Mouse (Mus musculus) left cerebral cortex, postnatal 4 days (tissue): ENCODE data around the gene Myh2. TPM values are rescaled to one million over a fixed set of nuclear protein-coding genes. Genes with fewer than 3 reads are reported as not detected.

Experiments
- DNase-seq: peaks from one replicate; pipeline ENCODE4 v3.0.0-alpha.2; 2022
- intact Hi-C: fragments of 180-260 bp; cut with DNase I; formaldehyde crosslinking; loops from one replicate; pipeline ENCODE4 v1.15.1; 2025
- total RNA-seq, 2 experiments: library from RNA; stranded (reverse); gene quantifications; 2 replicates each; pipeline ENCODE4 v1.2.3; 2021

Gene Myh2
- total RNA-seq = under 1 TPM; 0.48 to 0.56 TPM

- intact Hi-C loops = no loop called here
Observed at GRCm38 (mm10) chr11:67170727-67171126, at the start of gene Myh2. Gene Myh2, plus strand, starts transcription at chr11:67171027.

GRCm38 (mm10) chr11:67124943-67125342, 45.9 kb upstream of the Myh2 start:
- DNase-seq = no peak
- intact Hi-C loops = no loop called here

More at GRCm38 (mm10) chr11:67170727-67171126, at the start of gene Myh2:
- no peak for DNase-seq

GRCm38 (mm10) chr11:67125361-67125760, 45.5 kb upstream of the Myh2 start:
- DNase-seq = no peak
- intact Hi-C loops = no loop called here

- intact Hi-C loops = no loop called here
- DNase-seq = no peak
Observed at GRCm38 (mm10) chr11:67133526-67133925, 37.3 kb upstream of the Myh2 start.

GRCm38 (mm10) chr11:67134654-67135053, 36.2 kb upstream of the Myh2 start:
- no peak for DNase-seq
- intact Hi-C loops = no loop called here

- intact Hi-C loops = no loop called here
Observed at GRCm38 (mm10) chr11:67135532-67135931, 35.3 kb upstream of the Myh2 start.

GRCm38 (mm10) chr11:67139556-67139955, 31.3 kb upstream of the Myh2 start:
- no peak for DNase-seq
- intact Hi-C loops = no loop called here

More at GRCm38 (mm10) chr11:67135532-67135931, 35.3 kb upstream of the Myh2 start:
- no peak for DNase-seq

- no peak for DNase-seq
- intact Hi-C loops = no loop called here
Observed at GRCm38 (mm10) chr11:67140175-67140574, 30.7 kb upstream of the Myh2 start.

GRCm38 (mm10) chr11:67141031-67141430, 29.8 kb upstream of the Myh2 start:
- intact Hi-C loops = no loop called here
- no peak for DNase-seq

- no peak for DNase-seq
- intact Hi-C loops = no loop called here
Observed at GRCm38 (mm10) chr11:67142047-67142446, 28.8 kb upstream of the Myh2 start.

- intact Hi-C loops = no loop called here
- DNase-seq = no peak
Observed at GRCm38 (mm10) chr11:67143065-67143464, 27.8 kb upstream of the Myh2 start.

- intact Hi-C loops = no loop called here
- no peak for DNase-seq
Observed at GRCm38 (mm10) chr11:67143863-67144498, 26.8 kb upstream of the Myh2 start.

- intact Hi-C loops = no loop called here
- DNase-seq = no peak
Observed at GRCm38 (mm10) chr11:67144559-67145265, 26.1 kb upstream of the Myh2 start.

- DNase-seq = no peak
- intact Hi-C loops = no loop called here
Observed at GRCm38 (mm10) chr11:67145482-67146408, 25.1 kb upstream of the Myh2 start.

GRCm38 (mm10) chr11:67146409-67147282, 24.2 kb upstream of the Myh2 start:
- intact Hi-C loops = no loop called here
- no peak for DNase-seq

- DNase-seq = no peak
- intact Hi-C loops = no loop called here
Observed at GRCm38 (mm10) chr11:67147283-67147921, 23.4 kb upstream of the Myh2 start.

- intact Hi-C loops = no loop called here
- no peak for DNase-seq
Observed at GRCm38 (mm10) chr11:67148286-67149012, 22.4 kb upstream of the Myh2 start.

- intact Hi-C loops = no loop called here
- no peak for DNase-seq
Observed at GRCm38 (mm10) chr11:67150237-67150636, 20.6 kb upstream of the Myh2 start.

- intact Hi-C loops = no loop called here
Observed at GRCm38 (mm10) chr11:67151159-67151558, 19.7 kb upstream of the Myh2 start.

More at GRCm38 (mm10) chr11:67151159-67151558, 19.7 kb upstream of the Myh2 start:
- DNase-seq = no peak
